Comparison of ENCODE assay signal across 12 mouse cellular contexts in genomic region chr6:93911420-93911819, GRCm38 (mm10).
DNase-seq lines count a peak whose midpoint lies in the region; ATAC-seq lines count a peak whose summit lies in the region.
"Had no signal": no experiment of that assay in that cellular context is flagged by ENCODE, and none has a peak within 500 bp of the region (broad histone marks: within the 10 kb centered on the region; RNA-seq: fewer than 3 reads in every experiment).

No protein-coding gene starts in this region.

- peak overlapping the region; percentile 94 for H3K27ac ChIP-seq in embryonic facial prominence, embryonic 10.5 days (replicated peaks)
- H3K27ac ChIP-seq in hindbrain, embryonic 14.5 days, result peak overlapping the region; percentile 97
- peak overlapping the region; percentile 98 for H3K27ac ChIP-seq in midbrain, embryonic 16.5 days (ENCODE audit: low read length)
- H3K27ac ChIP-seq: liver, embryonic 12.5 days had no signal

- no peak for ATAC-seq in hindbrain, embryonic 14.5 days (ENCODE audit: low FRiP score)
- ATAC-seq in midbrain, embryonic 16.5 days, result no peak
- ATAC-seq: liver, embryonic 12.5 days had no signal

- H3K4me1 ChIP-seq in embryonic facial prominence, embryonic 10.5 days, result peaks cover 48% of the 10 kb centered on the region
- H3K4me1 ChIP-seq in hindbrain, embryonic 14.5 days (replicated peaks; ENCODE audit: control insufficient read depth, insufficient read depth, low read length), result peaks cover 38% of the 10 kb centered on the region
- peaks cover 34% of the 10 kb centered on the region for H3K4me1 ChIP-seq in midbrain, embryonic 16.5 days (ENCODE audit: control insufficient read depth, insufficient read depth, low read length)

- WGBS in embryonic facial prominence, embryonic 10.5 days, result 41% methylated on average over 2 of the region's 2 CpGs
- WGBS in hindbrain, embryonic 14.5 days, result 5% methylated on average over 2 of the region's 2 CpGs
- 21% methylated on average over 2 of the region's 2 CpGs for WGBS in midbrain, embryonic 16.5 days

- H3K9ac ChIP-seq in hindbrain, embryonic 14.5 days, result peak overlapping the region; percentile 73
- H3K9ac ChIP-seq in midbrain, embryonic 16.5 days (ENCODE audit: low read depth, low read length), result peak overlapping the region; percentile 83
- H3K9ac ChIP-seq: liver, embryonic 12.5 days had no signal

- peak; percentile 35 for DNase-seq in embryo, embryonic 11 days
- no peak for DNase-seq in embryo, embryonic 9.5 days (ENCODE audit: extremely low spot score)
- DNase-seq in embryonic facial prominence, embryonic 10.5 days (ENCODE audit: low spot score), result peak; percentile 13
- no peak for DNase-seq in hindbrain, embryonic 14.5 days (ENCODE audit: low spot score)
- DNase-seq in urinary bladder, postnatal 4 days (ENCODE audit: low spot score in 2 of 2), result no peak
- no peak for DNase-seq in adrenal gland, adult 2 months
- no peak for DNase-seq in right cerebral cortex, adult 18-20 months
- DNase-seq: heart, adult 18-20 months; kidney, adult 11 months had no signal

- no peaks in the 10 kb centered on the region for H3K9me3 ChIP-seq in embryonic facial prominence, embryonic 10.5 days
- no peaks in the 10 kb centered on the region for H3K9me3 ChIP-seq in hindbrain, embryonic 14.5 days (ENCODE audit: control insufficient read depth, low read length)
- no peaks in the 10 kb centered on the region for H3K9me3 ChIP-seq in midbrain, embryonic 16.5 days (replicated peaks; ENCODE audit: control insufficient read depth, low read length, poor library complexity, severe bottlenecking)
- H3K9me3 ChIP-seq: liver, embryonic 12.5 days had no signal

- no peaks in the 10 kb centered on the region for H3K27me3 ChIP-seq in embryonic facial prominence, embryonic 10.5 days (replicated peaks; ENCODE audit: low read depth, poor library complexity, severe bottlenecking)
- H3K27me3 ChIP-seq in hindbrain, embryonic 14.5 days (ENCODE audit: control insufficient read depth, insufficient read depth, low read length), result no peaks in the 10 kb centered on the region
- H3K27me3 ChIP-seq in midbrain, embryonic 16.5 days (ENCODE audit: control insufficient read depth, insufficient read depth, low read depth, low read length), result no peaks in the 10 kb centered on the region
- H3K27me3 ChIP-seq: Patski had no signal

- H3K36me3 ChIP-seq in embryonic facial prominence, embryonic 10.5 days (replicated peaks), result no peaks in the 10 kb centered on the region
- no peaks in the 10 kb centered on the region for H3K36me3 ChIP-seq in hindbrain, embryonic 14.5 days (replicated peaks; ENCODE audit: control insufficient read depth, insufficient read depth)
- H3K36me3 ChIP-seq in midbrain, embryonic 16.5 days (ENCODE audit: control insufficient read depth, insufficient read depth, low read length), result no peaks in the 10 kb centered on the region
- H3K36me3 ChIP-seq: liver, embryonic 12.5 days had no signal

- peak overlapping the region; percentile 58 for H3K4me3 ChIP-seq in embryonic facial prominence, embryonic 10.5 days
- H3K4me3 ChIP-seq in hindbrain, embryonic 14.5 days (replicated peaks; ENCODE audit: low read length), result peak overlapping the region; percentile 39
- peak overlapping the region; percentile 64 for H3K4me3 ChIP-seq in midbrain, embryonic 16.5 days (ENCODE audit: low read depth, low read length)
- H3K4me3 ChIP-seq: liver, embryonic 12.5 days had no signal

- peak overlapping the region; percentile 82 for H3K4me2 ChIP-seq in hindbrain, embryonic 14.5 days (replicated peaks)
- peak overlapping the region; percentile 72 for H3K4me2 ChIP-seq in midbrain, embryonic 16.5 days (ENCODE audit: low read length)
- H3K4me2 ChIP-seq: liver, embryonic 12.5 days had no signal

Comparison
In these comparisons a context has a peak if more than half of its experiments do, and no peak if none do; other contexts are left out.
1. DNase-seq: peak in embryo, embryonic 11 days (single experiment) and embryonic facial prominence, embryonic 10.5 days (single experiment); none in embryo, embryonic 9.5 days (single experiment), hindbrain, embryonic 14.5 days (single experiment), urinary bladder, postnatal 4 days (0 of 2), adrenal gland, adult 2 months (single experiment) and right cerebral cortex, adult 18-20 months (single experiment).
2. Peak in every context shown above with its lines, with median percentiles within 50 percentile points of each other: H3K27ac ChIP-seq and H3K4me3 ChIP-seq.